In genomic region chr13:97187693-97188092, GRCm38 (mm10) we compare ENCODE assay signal across 17 mouse cellular contexts. TPM values are rescaled to one million over a fixed set of nuclear protein-coding genes. Genes with fewer than 3 reads are reported as not detected.
DNase-seq lines count a peak whose midpoint lies in the region; ATAC-seq and TF ChIP-seq lines count a peak whose summit lies in the region.
"Had no signal": no experiment of that assay in that cellular context is flagged by ENCODE, and none has a peak within 500 bp of the region (broad histone marks: within the 10 kb centered on the region; RNA-seq: fewer than 3 reads in every experiment).

No protein-coding gene starts in this region.

- peak overlapping the region; percentile 27; the same call in 1 of the 2 replicates for H3K4me3 ChIP-seq in bone marrow macrophage, adult 2 months (ENCODE audit: insufficient read depth, low read length)
- H3K4me3 ChIP-seq in forebrain, embryonic 15.5 days, result no peak overlapping the region
- H3K4me3 ChIP-seq: embryonic facial prominence, embryonic 13.5 days; forebrain, embryonic 12.5 days; intestine, embryonic 15.5 days had no signal

- DNase-seq in gastrocnemius, adult 18-20 months (ENCODE audit: low spot score), result peak; percentile 12
- DNase-seq in gastrocnemius, postnatal 10 days, result no peak
- DNase-seq in left cerebral cortex, postnatal 14 days (ENCODE audit: low spot score in 2 of 2), result peak; percentile 46 to 52
- DNase-seq in left cerebral cortex, adult 18-20 months (ENCODE audit: low spot score in 2 of 2), result no peak
- DNase-seq: cerebellum, postnatal 10 days; gastrocnemius, postnatal 14 days; heart, postnatal 14 days; right cerebral cortex, postnatal 14 days; thymus, postnatal 36 days had no signal

- no peak for TF ChIP-seq POLR2A in bone marrow macrophage, adult 2 months (IDR thresholded peaks at IDR 0.05; ENCODE audit: borderline replicate concordance, low read depth, low read length)

- intact Hi-C loops in left cerebral cortex, postnatal 14 days (cut with DNase I), result no loop called here

- H3K36me3 ChIP-seq in forebrain, embryonic 15.5 days, result no peaks in the 10 kb centered on the region
- H3K36me3 ChIP-seq: forebrain, embryonic 12.5 days; intestine, embryonic 15.5 days had no signal

- WGBS in forebrain, embryonic 15.5 days, result 90% methylated on average over 5 of the region's 5 CpGs

- ATAC-seq in megakaryocyte progenitor cell, adult 5-6 weeks (replicated peaks; ENCODE audit: poor library complexity), result peak; percentile 85
- ATAC-seq in cerebellum, adult (ENCODE audit: insufficient number of reproducible peaks, low FRiP score, low TSS enrichment), result no peak
- ATAC-seq in forebrain, embryonic 15.5 days (replicated peaks), result no peak
- ATAC-seq: activated CD4-positive, CD25-positive, alpha-beta regulatory T cell, adult 4 months; intestine, embryonic 15.5 days had no signal

- no peaks in the 10 kb centered on the region for H3K27me3 ChIP-seq in forebrain, embryonic 15.5 days
- H3K27me3 ChIP-seq: embryonic facial prominence, embryonic 13.5 days; forebrain, embryonic 12.5 days; intestine, embryonic 15.5 days had no signal

- no peaks in the 10 kb centered on the region for H3K9me3 ChIP-seq in forebrain, embryonic 15.5 days
- H3K9me3 ChIP-seq: embryonic facial prominence, embryonic 13.5 days; forebrain, embryonic 12.5 days; intestine, embryonic 15.5 days had no signal

- no peak overlapping the region for H3K9ac ChIP-seq in forebrain, embryonic 15.5 days (replicated peaks)
- H3K9ac ChIP-seq: embryonic facial prominence, embryonic 13.5 days; forebrain, embryonic 12.5 days; intestine, embryonic 15.5 days had no signal

- no peak for TF ChIP-seq CTCF in bone marrow macrophage, adult 2 months (IDR thresholded peaks at IDR 0.05; ENCODE audit: low read depth, low read length)

- peak overlapping the region; percentile 89 for H3K27ac ChIP-seq in bone marrow macrophage, adult 2 months (ENCODE audit: insufficient read depth, low read depth, low read length)
- H3K27ac ChIP-seq in forebrain, embryonic 15.5 days (replicated peaks), result no peak overlapping the region
- H3K27ac ChIP-seq: embryonic facial prominence, embryonic 13.5 days; forebrain, embryonic 12.5 days; intestine, embryonic 15.5 days had no signal

- no peak overlapping the region for H3K4me2 ChIP-seq in forebrain, embryonic 15.5 days (replicated peaks)
- H3K4me2 ChIP-seq: embryonic facial prominence, embryonic 13.5 days; forebrain, embryonic 12.5 days; intestine, embryonic 15.5 days had no signal

- H3K4me1 ChIP-seq in bone marrow macrophage, adult 2 months (ENCODE audit: control insufficient read depth, insufficient read depth, low read length), result peaks cover 35% of the 10 kb centered on the region
- H3K4me1 ChIP-seq in forebrain, embryonic 15.5 days, result peaks cover 3% of the 10 kb centered on the region
- H3K4me1 ChIP-seq: embryonic facial prominence, embryonic 13.5 days; forebrain, embryonic 12.5 days had no signal

RNA-seq across cellular contexts. Expression of gene Hexb, which starts 10.5 kb away (rescaled TPM):
- total RNA-seq in gastrocnemius, adult 18-20 months (2021), result 1 to 10 TPM; 8.6 to 9.5 TPM
- 10 to 100 TPM; 16.2 to 25.9 TPM for total RNA-seq in gastrocnemius, postnatal 10 days (2021)
- 100 to 1,000 TPM; 104 to 107 TPM for total RNA-seq in left cerebral cortex, postnatal 14 days (2021)
- total RNA-seq in left cerebral cortex, adult 18-20 months (2021), result 100 to 1,000 TPM in 1 of 2 experiments, 10 to 100 TPM in 1; 99.4 to 107 TPM
- polyA plus RNA-seq in bone marrow macrophage, adult 2 months (2012; ENCODE audit: insufficient read depth, insufficient read length, missing spikeins), result 312 and 325 TPM in 2 replicates
- 47.2 and 54.0 TPM in 2 replicates for total RNA-seq in megakaryocyte progenitor cell, adult 5-6 weeks (2015)
- total RNA-seq in megakaryocyte progenitor cell, adult 5-6 weeks (2017), result 38.6 and 39.3 TPM in 2 replicates
- 27.5 and 34.8 TPM in 2 replicates for polyA plus RNA-seq in forebrain, embryonic 15.5 days (2015; fragmentation: Nextera tagmentation; extraction: Ambion mirVana)

RNA-seq across cellular contexts. Expression of gene Gfm2, which starts 50.0 kb away (rescaled TPM):
- 10 to 100 TPM; 48.7 to 49.3 TPM for total RNA-seq in gastrocnemius, adult 18-20 months (2021)
- total RNA-seq in gastrocnemius, postnatal 10 days (2021), result 10 to 100 TPM; 32.2 to 35.5 TPM
- 10 to 100 TPM; 26.6 to 27.6 TPM for total RNA-seq in left cerebral cortex, postnatal 14 days (2021)
- total RNA-seq in left cerebral cortex, adult 18-20 months (2021), result 10 to 100 TPM; 22.8 to 26.9 TPM
- 20.0 and 24.4 TPM in 2 replicates for polyA plus RNA-seq in bone marrow macrophage, adult 2 months (2012; ENCODE audit: insufficient read depth, insufficient read length, missing spikeins)
- 14.6 and 15.9 TPM in 2 replicates for total RNA-seq in megakaryocyte progenitor cell, adult 5-6 weeks (2015)
- 20.9 and 35.3 TPM in 2 replicates for total RNA-seq in megakaryocyte progenitor cell, adult 5-6 weeks (2017)
- polyA plus RNA-seq in forebrain, embryonic 15.5 days (2015; fragmentation: Nextera tagmentation; extraction: Ambion mirVana), result 32.0 and 34.8 TPM in 2 replicates

RNA-seq across cellular contexts. Expression of gene Nsa2, which starts 50.0 kb away (rescaled TPM):
- 10 to 100 TPM; 47.9 to 49.4 TPM for total RNA-seq in gastrocnemius, adult 18-20 months (2021)
- 10 to 100 TPM; 77.3 to 84.0 TPM for total RNA-seq in gastrocnemius, postnatal 10 days (2021)
- 10 to 100 TPM; 38.2 to 44.6 TPM for total RNA-seq in left cerebral cortex, postnatal 14 days (2021)
- total RNA-seq in left cerebral cortex, adult 18-20 months (2021), result 10 to 100 TPM; 31.0 to 39.8 TPM
- 251 and 257 TPM in 2 replicates for polyA plus RNA-seq in bone marrow macrophage, adult 2 months (2012; ENCODE audit: insufficient read depth, insufficient read length, missing spikeins)
- total RNA-seq in megakaryocyte progenitor cell, adult 5-6 weeks (2015), result 255 and 278 TPM in 2 replicates
- total RNA-seq in megakaryocyte progenitor cell, adult 5-6 weeks (2017), result 307 and 349 TPM in 2 replicates
- 41.8 and 42.4 TPM in 2 replicates for polyA plus RNA-seq in forebrain, embryonic 15.5 days (2015; fragmentation: Nextera tagmentation; extraction: Ambion mirVana)

RNA-seq across cellular contexts. Expression of gene Enc1, which starts 53.2 kb away (rescaled TPM):
- 1 to 10 TPM; 2.4 to 2.6 TPM for total RNA-seq in gastrocnemius, adult 18-20 months (2021)
- total RNA-seq in gastrocnemius, postnatal 10 days (2021), result 1 to 10 TPM; 6.4 to 8.2 TPM
- total RNA-seq in left cerebral cortex, postnatal 14 days (2021), result 100 to 1,000 TPM; 482 to 522 TPM
- 100 to 1,000 TPM; 640 to 678 TPM for total RNA-seq in left cerebral cortex, adult 18-20 months (2021)
- 9.2 and 10.7 TPM in 2 replicates for polyA plus RNA-seq in bone marrow macrophage, adult 2 months (2012; ENCODE audit: insufficient read depth, insufficient read length, missing spikeins)
- 2.5 and 3.1 TPM in 2 replicates for total RNA-seq in megakaryocyte progenitor cell, adult 5-6 weeks (2015)
- total RNA-seq in megakaryocyte progenitor cell, adult 5-6 weeks (2017), result 2.6 and 4.0 TPM in 2 replicates
- polyA plus RNA-seq in forebrain, embryonic 15.5 days (2015; fragmentation: Nextera tagmentation; extraction: Ambion mirVana), result 82.4 and 103 TPM in 2 replicates

Comparison
In these comparisons a context has a peak if more than half of its experiments do, and no peak if none do; other contexts are left out.
1. DNase-seq: peak in gastrocnemius, adult 18-20 months (single experiment) and left cerebral cortex, postnatal 14 days (2 of 2); none in gastrocnemius, postnatal 10 days (single experiment) and left cerebral cortex, adult 18-20 months (0 of 2).